Mouse (Mus musculus) spleen, embryonic (tissue): ENCODE measurements at regions not wholly inside any gene's neighbourhood (a gene's known extent, or its start where the extent isn't known, plus 50 kb on each side); places are given as distances from the start of the nearest gene placed in this dataset.

ENCODE experiments used
- CTCF ChIA-PET: fragments of 350-600 bp; sonication (Branson Sonifier 250); formaldehyde crosslinking; loops from one replicate; lab custom pipeline; 2022; lab: Charles Lee

DNA sequence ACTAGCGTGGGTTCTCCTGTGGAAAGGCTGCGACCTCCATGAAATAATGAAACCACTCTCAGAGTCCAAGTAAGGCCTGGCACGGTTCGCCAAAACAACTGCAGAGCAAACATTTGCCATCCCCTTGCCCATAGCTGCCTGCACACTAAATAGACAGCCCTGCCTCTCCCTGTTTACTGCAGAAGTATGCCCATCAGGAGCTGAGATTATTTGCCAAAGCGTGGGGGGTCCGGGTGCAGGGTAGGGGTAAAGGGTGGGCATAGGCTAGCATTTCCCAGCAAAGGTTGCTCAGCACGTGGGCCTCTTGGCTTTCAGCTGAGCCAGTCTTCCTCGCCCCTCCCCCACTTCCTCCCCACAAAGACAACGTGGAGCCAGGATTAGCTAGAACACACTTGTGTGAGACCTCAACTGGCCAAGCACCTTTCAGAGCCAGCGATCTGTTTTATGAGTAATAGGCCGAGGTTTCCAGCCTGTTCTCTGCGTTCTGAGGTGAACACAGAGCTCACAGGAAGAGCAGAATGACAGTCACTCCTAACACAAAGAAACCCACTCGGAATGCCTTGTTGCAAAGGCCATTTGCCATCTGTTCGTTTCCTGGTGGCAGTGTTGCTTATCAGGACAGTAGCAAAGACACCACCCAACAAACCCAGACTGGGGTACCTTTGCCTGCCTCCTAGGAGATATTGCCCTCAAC lies 55.6 kb upstream of the Cep85l start:
- CTCF ChIA-PET: no interaction called here

DNA sequence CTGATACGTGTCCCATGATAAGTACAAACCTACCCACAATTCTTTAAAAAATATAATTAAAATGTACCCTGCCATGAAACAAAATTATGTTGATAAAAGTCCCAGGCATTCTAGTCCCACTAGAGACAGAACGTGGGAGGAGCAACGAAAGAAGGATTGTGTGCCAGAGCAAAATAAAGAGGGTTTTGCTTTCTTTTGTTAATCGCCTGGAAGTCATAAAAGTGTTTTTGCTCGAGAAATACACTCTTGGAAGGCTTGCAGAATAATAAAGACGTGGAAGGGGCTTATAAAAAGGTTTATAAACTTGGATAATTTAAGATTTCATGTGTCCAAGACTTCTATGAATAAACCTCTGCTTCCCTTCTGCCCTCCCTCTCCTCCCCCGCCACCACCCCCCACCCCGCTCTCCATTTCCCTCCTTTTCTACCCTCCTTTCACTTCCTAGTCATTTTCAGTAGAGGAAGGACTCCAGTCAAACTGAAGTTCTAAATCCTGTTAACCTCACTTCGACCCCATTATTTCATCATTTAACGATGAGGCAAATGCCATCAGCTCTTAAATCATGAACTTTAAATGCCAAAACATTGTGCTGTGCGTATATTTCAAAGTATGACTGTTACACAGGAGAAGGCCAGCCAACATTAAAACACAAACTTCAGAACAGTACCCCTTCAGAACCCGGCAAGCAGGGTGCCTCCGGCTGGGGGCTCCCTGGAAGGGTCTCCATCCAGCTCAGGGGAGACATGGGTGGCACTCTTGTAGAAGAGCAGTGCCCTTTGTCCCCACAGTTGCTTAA lies 54.8 kb upstream of the Cep85l start:
- CTCF ChIA-PET: no interaction called here

DNA sequence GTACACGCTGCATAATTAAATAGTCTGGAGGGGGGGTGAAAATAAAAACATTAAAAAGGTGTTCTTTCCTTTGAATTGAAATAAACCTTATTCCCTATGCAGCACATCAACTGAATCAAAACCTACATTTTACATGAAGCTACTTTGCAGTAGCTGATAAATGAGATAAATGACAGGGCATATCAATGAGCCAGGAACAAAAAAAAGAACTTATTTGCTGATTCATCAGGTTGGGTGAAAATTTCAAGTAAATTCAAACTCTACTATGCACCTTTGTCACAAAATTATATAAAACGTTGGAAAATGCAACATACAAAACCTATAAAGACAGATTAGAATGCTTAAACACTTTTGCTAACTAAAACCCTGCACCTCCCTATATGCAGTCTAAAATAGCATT lies 53.0 kb upstream of the Cep85l start:
- CTCF ChIA-PET: no interaction called here

DNA sequence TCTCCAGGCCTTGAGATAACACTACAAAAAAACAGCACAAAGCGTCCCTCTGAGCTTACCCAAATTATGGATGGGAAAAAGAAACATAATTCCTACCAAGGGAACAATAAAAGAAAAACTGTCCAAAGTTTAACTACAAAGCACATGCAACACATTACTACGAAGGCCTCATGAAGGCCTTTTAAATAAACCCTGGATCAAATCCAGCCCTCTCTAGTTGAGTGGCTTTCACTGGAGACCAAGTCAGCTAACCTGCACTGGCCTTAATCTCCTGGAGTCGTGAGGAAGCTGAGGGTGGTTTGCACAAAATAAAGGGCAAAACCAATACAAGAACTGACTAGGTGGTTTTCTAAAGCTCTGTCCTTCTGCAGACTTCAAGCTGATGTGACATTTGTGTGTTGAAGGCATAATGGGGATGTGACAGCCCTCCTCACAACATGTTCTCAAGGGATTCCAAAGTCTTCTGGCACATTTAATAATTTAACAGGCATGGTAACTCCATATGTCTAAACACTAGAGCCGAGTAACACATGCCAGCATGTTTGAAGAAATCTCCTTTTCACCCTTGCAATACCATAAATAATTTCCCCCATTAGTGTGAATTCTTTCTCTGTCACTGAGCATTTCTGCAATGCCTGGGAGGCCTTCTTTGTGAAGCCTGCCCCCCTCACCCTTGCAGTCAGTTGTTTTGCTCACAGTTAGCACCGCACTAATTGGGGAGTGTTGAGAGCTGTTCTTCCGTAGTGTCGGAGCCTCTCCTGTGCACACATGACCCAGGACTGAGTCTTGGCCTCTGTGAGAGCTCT lies 50.0 kb upstream of the Cep85l start:
- CTCF ChIA-PET: no interaction called here
